Mouse (Mus musculus) E14TG2a.4 (cell line): Measurements from ENCODE around the gene Bloc1s5.

ENCODE experiments used
- CTCF ChIP-seq: conservative IDR thresholded peaks from 2 replicates; pipeline ENCODE4 v1.5.1; 2014; ENCODE audit warnings: low read length
- NANOG ChIP-seq: IDR thresholded peaks from 2 replicates; pipeline ENCODE4 v1.6.1; 2014; ENCODE audit warnings: borderline replicate concordance, low read length, mixed read lengths
- POU5F1 ChIP-seq: IDR thresholded peaks from 2 replicates; pipeline ENCODE4 v1.6.1; 2014; ENCODE audit warnings: low read length, borderline replicate concordance

- TF ChIP-seq CTCF (no peak), POU5F1 (no peak), NANOG (no peak)
Measured at GRCm38 (mm10) chr13:38614298-38614697, 20.6 kb downstream of the Bloc1s5 start.
